Mouse (Mus musculus): ENCODE results near the gene Abhd16a. TPM values are rescaled to one million over a fixed set of nuclear protein-coding genes. Genes with fewer than 3 reads are reported as not detected.
"Not testable (repeated sequence)": the region's sequence is repeated elsewhere in the genome, so short reads cannot be mapped to it uniquely, and the experiment has no call there.

The Abhd16a gene
- total and polyA plus RNA-seq, 2 experiments from 2014 or later, result 96.3 to 139 TPM

- WGBS, result under 1% methylated on average over 50 of the region's 50 CpGs
- ATAC-seq (peak; percentile 95), DNase-seq (peak; percentile 99)
- Histone ChIP-seq H3K9me3 (ENCODE audit: low read length) (no peaks in the 10 kb centered on the region), H3K4me3 (ENCODE audit: low read depth, low read length) (peak within 1 kb of the TSS; percentile 74), H3K27me3 (ENCODE audit: insufficient read depth, low read length) (no peaks in the 10 kb centered on the region), H3K27ac (ENCODE audit: low read depth, low read length) (peak within 1 kb of the TSS; percentile 94), H3K4me1 (ENCODE audit: insufficient read depth) (peaks cover 3% of the 10 kb centered on the region), H3K36me3 (ENCODE audit: insufficient read depth) (peaks cover 35% of the 10 kb centered on the region), H3K9ac (peak within 1 kb of the TSS; percentile 77), H3K4me2 (ENCODE audit: low read depth) (peak within 1 kb of the TSS; percentile 91)
- TF ChIP-seq CTCF (IDR thresholded peaks at IDR 0.05; ENCODE audit: low read depth), result peak; percentile 7; the same call in 1 of the 2 replicates
Measured at GRCm38 (mm10) chr17:35121143-35121799, 32.2 kb downstream of the Abhd16a start, which contains the start of gene Gpank1. Gene Gpank1 (plus strand): TSS chr17:35121455.

- peak within 1 kb of the TSS; percentile 77 for H3K9ac ChIP-seq
Measured at GRCm38 (mm10) chr17:35121871-35122303, 32.8 kb downstream of the Abhd16a start, which contains the start of gene Csnk2b. Gene Csnk2b (minus strand): TSS chr17:35122053.

GRCm38 (mm10) chr17:35123287-35123686 lies 34.2 kb downstream of the Abhd16a start:
- not testable (repeated sequence) for H3K27ac ChIP-seq (ENCODE audit: low read depth, low read length); H3K4me2 ChIP-seq (ENCODE audit: low read depth); H3K4me3 ChIP-seq (ENCODE audit: low read depth, low read length); DNase-seq; H3K27me3 ChIP-seq (ENCODE audit: insufficient read depth, low read length); H3K9me3 ChIP-seq (ENCODE audit: low read length); ATAC-seq; H3K9ac ChIP-seq
- WGBS, result 91% methylated on average over 9 of the region's 9 CpGs
- H3K4me1 ChIP-seq (ENCODE audit: insufficient read depth), result peaks cover 11% of the 10 kb centered on the region
- peaks cover 17% of the 10 kb centered on the region for H3K36me3 ChIP-seq (ENCODE audit: insufficient read depth)

More at GRCm38 (mm10) chr17:35121871-35122303, 32.8 kb downstream of the Abhd16a start, which contains the start of gene Csnk2b:
- 2% methylated on average over 19 of the region's 19 CpGs for WGBS
- H3K36me3 ChIP-seq (ENCODE audit: insufficient read depth), result peaks cover 29% of the 10 kb centered on the region
- DNase-seq, result peak; percentile 90
- H3K9me3 ChIP-seq (ENCODE audit: low read length), result no peaks in the 10 kb centered on the region
- peaks cover 8% of the 10 kb centered on the region for H3K4me1 ChIP-seq (ENCODE audit: insufficient read depth)
- H3K27ac ChIP-seq (ENCODE audit: low read depth, low read length), result peak within 1 kb of the TSS; percentile 94
- H3K4me3 ChIP-seq (ENCODE audit: low read depth, low read length), result peak within 1 kb of the TSS; percentile 74
- ATAC-seq, result peak; percentile 38
- H3K4me2 ChIP-seq (ENCODE audit: low read depth), result peak within 1 kb of the TSS; percentile 91
- peak; percentile 66 for TF ChIP-seq CTCF (IDR thresholded peaks at IDR 0.05; ENCODE audit: low read depth)
- no peaks in the 10 kb centered on the region for H3K27me3 ChIP-seq (ENCODE audit: insufficient read depth, low read length)

DNA sequence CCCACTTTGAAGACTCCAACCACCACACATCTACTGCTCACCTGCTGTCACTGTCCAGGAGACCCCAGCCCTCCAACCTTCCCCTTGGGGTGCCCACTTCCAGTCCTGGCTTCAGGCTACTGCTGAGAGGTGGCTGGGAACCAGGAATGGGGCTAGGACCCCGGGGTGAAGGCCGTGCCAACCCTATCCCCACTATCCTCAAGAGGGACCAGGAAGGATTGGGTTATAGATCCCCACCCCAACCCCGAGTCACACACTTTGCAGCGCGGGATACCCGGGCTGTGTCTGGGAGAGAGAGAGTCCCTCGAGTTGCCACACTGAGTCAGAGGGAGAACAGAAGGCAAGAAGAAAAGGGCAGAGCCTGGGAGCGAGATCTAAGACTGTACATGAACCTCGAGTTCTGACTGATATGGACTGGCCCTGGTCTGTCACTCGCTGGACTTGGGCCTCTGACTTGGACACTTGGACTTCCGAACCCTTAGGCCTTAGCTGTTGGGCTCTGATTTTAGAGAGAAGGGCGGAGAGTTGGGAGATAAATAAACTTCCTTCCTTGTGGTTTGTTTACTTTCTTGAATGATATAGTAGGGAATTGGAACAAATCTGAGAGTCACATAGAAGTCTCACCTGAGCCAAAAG lies 35.3 kb downstream of the Abhd16a start:
- WGBS, result 97% methylated on average over 12 of the region's 12 CpGs
- H3K4me3 ChIP-seq (ENCODE audit: low read depth, low read length); H3K4me2 ChIP-seq (ENCODE audit: low read depth); ATAC-seq; H3K9ac ChIP-seq; H3K27ac ChIP-seq (ENCODE audit: low read depth, low read length); H3K27me3 ChIP-seq (ENCODE audit: insufficient read depth, low read length); DNase-seq; H3K9me3 ChIP-seq (ENCODE audit: low read length): not testable (repeated sequence)
- peaks cover 11% of the 10 kb centered on the region for H3K4me1 ChIP-seq (ENCODE audit: insufficient read depth)
- peaks cover 13% of the 10 kb centered on the region; the same call in 1 of the 2 replicates for H3K36me3 ChIP-seq (ENCODE audit: insufficient read depth)

DNA sequence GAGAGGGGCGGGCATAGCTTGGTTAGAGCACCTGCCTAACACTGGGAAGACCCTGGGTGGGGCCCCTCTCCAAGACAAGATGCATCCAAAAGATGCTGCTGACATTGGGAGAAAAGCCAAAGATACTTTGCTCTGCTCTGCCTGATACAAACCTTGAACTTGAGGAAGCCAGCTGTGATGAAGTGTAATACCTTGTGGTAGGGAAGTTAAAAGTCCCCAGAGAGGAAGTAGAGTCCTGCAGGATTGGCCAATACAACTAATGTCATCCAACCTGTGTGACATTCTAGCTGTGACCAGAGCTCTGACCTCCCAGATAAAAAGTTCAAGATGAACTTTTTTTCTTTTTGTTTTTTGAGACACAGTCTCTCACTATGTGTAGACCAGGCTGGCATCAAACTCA lies 36.0 kb downstream of the Abhd16a start:
- TF ChIP-seq CTCF (IDR thresholded peaks at IDR 0.05; ENCODE audit: low read depth), result no peak
- H3K27me3 ChIP-seq (ENCODE audit: insufficient read depth, low read length), result no peaks in the 10 kb centered on the region
- WGBS, result 96% methylated on average over 1 of the region's 1 CpGs

GRCm38 (mm10) chr17:35125578-35125977 lies 36.5 kb downstream of the Abhd16a start:
- peaks cover 9% of the 10 kb centered on the region; the same call in 1 of the 2 replicates for H3K36me3 ChIP-seq (ENCODE audit: insufficient read depth)
- peak overlapping the region; percentile 81 for H3K9ac ChIP-seq
- no peaks in the 10 kb centered on the region for H3K27me3 ChIP-seq (ENCODE audit: insufficient read depth, low read length)
- peaks cover 11% of the 10 kb centered on the region for H3K4me1 ChIP-seq (ENCODE audit: insufficient read depth)
- peak overlapping the region; percentile 86 for H3K4me2 ChIP-seq (ENCODE audit: low read depth)
- TF ChIP-seq CTCF (IDR thresholded peaks at IDR 0.05; ENCODE audit: low read depth), result no peak
- WGBS, result 29% methylated on average over 6 of the region's 6 CpGs
- peak overlapping the region; percentile 79; the same call in 1 of the 2 replicates for H3K27ac ChIP-seq (ENCODE audit: low read depth, low read length)
- H3K4me3 ChIP-seq (ENCODE audit: low read depth, low read length), result peak overlapping the region; percentile 63
- no peak for DNase-seq
- H3K9me3 ChIP-seq (ENCODE audit: low read length), result no peaks in the 10 kb centered on the region
- no peak for ATAC-seq

More for the DNA sequence above, 36.0 kb downstream of the Abhd16a start:
- Histone ChIP-seq H3K9me3 (ENCODE audit: low read length) (no peaks in the 10 kb centered on the region), H3K4me2 (ENCODE audit: low read depth) (no peak overlapping the region), H3K27ac (ENCODE audit: low read depth, low read length) (0 out of 2 replicates have a peak overlapping the region, but pooled peaks have one; percentile 3), H3K4me1 (ENCODE audit: insufficient read depth) (peaks cover 11% of the 10 kb centered on the region), H3K36me3 (ENCODE audit: insufficient read depth) (peaks cover 9% of the 10 kb centered on the region; the same call in 1 of the 2 replicates), H3K4me3 (ENCODE audit: low read depth, low read length) (no peak overlapping the region), H3K9ac (no peak overlapping the region)
- no peak for ATAC-seq
- no peak for DNase-seq

- Histone ChIP-seq H3K4me2 (ENCODE audit: low read depth) (peak within 1 kb of the TSS; percentile 86), H3K27me3 (ENCODE audit: insufficient read depth, low read length) (no peaks in the 10 kb centered on the region), H3K4me1 (ENCODE audit: insufficient read depth) (peaks cover 11% of the 10 kb centered on the region), H3K9me3 (ENCODE audit: low read length) (no peaks in the 10 kb centered on the region), H3K36me3 (ENCODE audit: insufficient read depth) (peaks cover 9% of the 10 kb centered on the region; the same call in 1 of the 2 replicates), H3K9ac (peak within 1 kb of the TSS; percentile 81), H3K4me3 (ENCODE audit: low read depth, low read length) (peak within 1 kb of the TSS; percentile 63), H3K27ac (ENCODE audit: low read depth, low read length) (peak within 1 kb of the TSS; percentile 79)
- TF ChIP-seq CTCF (IDR thresholded peaks at IDR 0.05; ENCODE audit: low read depth), result no peak
- peak; percentile 74 for DNase-seq
- ATAC-seq, result peak; percentile 26
- WGBS, result under 1% methylated on average over 36 of the region's 36 CpGs
Measured at GRCm38 (mm10) chr17:35126206-35126611, 37.1 kb downstream of the Abhd16a start, which contains the start of gene D17H6S53E. Gene D17H6S53E (plus strand): TSS chr17:35126373.

All from forebrain, postnatal 0 days (tissue).